Mouse (Mus musculus) embryonic facial prominence, embryonic 11.5 days (tissue): Measurements from ENCODE around the gene Gm45716. TPM values are rescaled to one million over a fixed set of nuclear protein-coding genes. Genes with fewer than 3 reads are reported as not detected.

Source experiments
- ATAC-seq: fragments of 200-750 bp; cut with Nextera tagmentation; replicated peaks from 2 replicates; pipeline ENCODE4 v1.8.0; 2017; ENCODE audit warnings: low read depth; ENCODE audit not compliant: insufficient number of reproducible peaks, low FRiP score, low TSS enrichment
- DNase-seq: peaks from one replicate; pipeline ENCODE4 v3.0.0-alpha.2; 2015; ENCODE audit warnings: low spot score
- H3K27ac ChIP-seq: fragments of 300-500 bp; sonication (generic); replicated peaks from 2 replicates; pipeline ENCODE4 v1.5.1; 2014; ENCODE audit warnings: mild to moderate bottlenecking, low read depth, low read length, control low read depth
- H3K27me3 ChIP-seq: fragments of 300-500 bp; sonication (generic); 2 replicates; pipeline ENCODE4 v1.6.1; 2014; ENCODE audit warnings: mild to moderate bottlenecking, low read length, moderate library complexity, mixed read lengths; ENCODE audit not compliant: control insufficient read depth, insufficient read depth
- H3K36me3 ChIP-seq: fragments of 300-500 bp; sonication (generic); replicated peaks from 2 replicates; pipeline ENCODE4 v1.6.1; 2014; ENCODE audit warnings: low read depth, mild to moderate bottlenecking, low read length, moderate library complexity, mixed read lengths; ENCODE audit not compliant: control insufficient read depth, insufficient read depth
- H3K4me1 ChIP-seq: fragments of 300-500 bp; sonication (generic); 2 replicates; pipeline ENCODE4 v1.6.1; 2014; ENCODE audit warnings: low read length, mixed read lengths; ENCODE audit not compliant: control insufficient read depth, insufficient read depth
- H3K4me2 ChIP-seq: fragments of 300-500 bp; sonication (generic); 2 replicates; pipeline ENCODE4 v1.6.1; 2014; ENCODE audit warnings: low read depth, mild to moderate bottlenecking, control low read depth, low read length, moderate library complexity
- H3K4me3 ChIP-seq: fragments of 300-500 bp; sonication (generic); 2 replicates; pipeline ENCODE4 v1.5.1; 2014; ENCODE audit warnings: low read depth, low read length, control low read depth
- H3K9ac ChIP-seq: fragments of 300-500 bp; sonication (generic); replicated peaks from 2 replicates; pipeline ENCODE4 v1.6.1; 2014; ENCODE audit warnings: mild to moderate bottlenecking, control low read depth, low read length
- H3K9me3 ChIP-seq: fragments of 300-500 bp; sonication (generic); replicated peaks from 2 replicates; pipeline ENCODE4 v1.6.1; 2016; ENCODE audit warnings: mild to moderate bottlenecking, low read length, inconsistent platforms, mixed read lengths; ENCODE audit not compliant: control insufficient read depth
- WGBS: fragments of 180-500 bp; shearing (Covaris S2); extraction: QIAGEN DNeasy Blood & Tissue Kit; methylation state at CpG from one replicate; pipeline ENCODE4 v1.1.7; 2014; 5-methylcytosine and 5-hydroxymethylcytosine counted together
- polyA plus RNA-seq: library from polyadenylated mRNA; unstranded; fragments of >200 nt; fragmentation: Nextera tagmentation; extraction: Ambion mirVana; gene quantifications from 2 replicates; pipeline ENCODE4 v1.2.1, GENCODE M21; 2014

Gm45716 gene
- polyA plus RNA-seq, 1 experiment from 2014 or later: 17.1 TPM

DNA sequence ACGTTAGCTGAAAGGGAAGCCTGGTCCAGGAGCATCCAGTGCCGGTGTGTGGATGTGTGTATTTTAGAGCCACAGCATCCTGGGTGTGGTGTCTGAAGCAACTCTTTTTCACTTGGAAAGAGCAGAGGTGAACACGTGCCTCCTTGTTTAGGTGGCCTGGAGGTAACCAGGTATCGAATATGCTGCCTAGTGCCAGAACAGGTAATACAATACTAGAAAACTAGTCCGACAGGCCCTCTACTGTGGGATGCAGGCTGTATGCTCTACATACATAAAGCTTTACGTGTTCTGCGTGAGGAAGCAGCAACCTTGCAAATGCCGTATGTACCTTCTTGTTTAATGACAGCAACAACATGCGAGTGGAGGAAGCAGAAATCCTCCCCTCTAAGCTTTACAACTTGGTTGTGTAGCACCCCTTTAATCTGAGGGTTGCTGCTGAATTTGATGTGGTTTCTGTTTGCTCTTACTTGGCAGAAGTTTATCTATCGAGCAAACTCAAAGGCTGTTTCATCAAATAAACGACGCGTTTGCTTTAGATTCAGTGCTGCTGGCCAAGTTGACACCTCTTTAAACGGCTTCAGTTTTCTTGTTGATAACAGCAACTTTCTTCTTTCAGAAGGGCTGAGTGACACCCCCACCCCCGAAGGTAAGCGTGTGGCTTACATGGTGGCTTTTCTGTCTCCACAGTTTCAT is 69.5 kb downstream of the Gm45716 start:
- H3K9ac ChIP-seq: no peak overlapping the region
- H3K27me3 ChIP-seq: no peaks in the 10 kb centered on the region
- H3K4me2 ChIP-seq: no peak overlapping the region
- WGBS: 87% methylated on average over 16 of the region's 16 CpGs
- DNase-seq: no peak
- H3K4me3 ChIP-seq: no peak overlapping the region
- no peaks in the 10 kb centered on the region; the same call in 1 of the 2 replicates for H3K4me1 ChIP-seq
- ATAC-seq: no peak
- no peaks in the 10 kb centered on the region for H3K36me3 ChIP-seq
- no peaks in the 10 kb centered on the region for H3K9me3 ChIP-seq
- H3K27ac ChIP-seq: no peak overlapping the region

GRCm38 (mm10) chr11:90258321-90258927 is 70.9 kb downstream of the Gm45716 start:
- DNase-seq: no peak
- 71% methylated on average over 10 of the region's 10 CpGs for WGBS
- Histone ChIP-seq H3K36me3 (no peaks in the 10 kb centered on the region), H3K4me1 (no peaks in the 10 kb centered on the region; the same call in 1 of the 2 replicates), H3K27me3 (no peaks in the 10 kb centered on the region), H3K4me2 (no peak overlapping the region), H3K9ac (no peak overlapping the region), H3K27ac (no peak overlapping the region), H3K9me3 (no peaks in the 10 kb centered on the region), H3K4me3 (no peak overlapping the region)
- ATAC-seq: no peak

GRCm38 (mm10) chr11:90259071-90259470 is 71.6 kb downstream of the Gm45716 start:
- Histone ChIP-seq H3K4me3 (no peak overlapping the region), H3K9ac (no peak overlapping the region), H3K4me2 (no peak overlapping the region), H3K27me3 (no peaks in the 10 kb centered on the region), H3K4me1 (no peaks in the 10 kb centered on the region; the same call in 1 of the 2 replicates), H3K36me3 (no peaks in the 10 kb centered on the region), H3K27ac (no peak overlapping the region), H3K9me3 (no peaks in the 10 kb centered on the region)
- 33% methylated on average over 4 of the region's 4 CpGs for WGBS
- DNase-seq (peak; percentile 34), ATAC-seq (no peak; the same call in 1 of the 2 replicates)

DNA sequence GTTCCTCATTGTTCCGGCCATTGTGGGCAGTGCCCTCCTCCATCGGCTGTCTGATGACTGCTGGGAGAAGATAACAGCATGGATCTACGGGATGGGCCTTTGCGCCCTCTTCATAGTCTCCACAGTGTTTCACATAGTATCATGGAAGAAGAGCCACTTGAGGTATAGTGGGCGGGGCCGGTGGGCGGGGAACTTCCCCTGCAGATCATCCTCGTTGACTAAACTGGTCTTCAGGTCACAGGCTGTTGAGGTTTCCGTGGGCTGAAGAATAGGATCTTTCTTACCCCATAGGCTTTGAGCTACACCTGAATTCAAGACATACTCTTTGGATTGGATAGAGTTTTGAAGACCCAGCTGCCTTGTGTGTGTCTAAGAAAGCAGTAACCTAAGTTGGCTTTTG is 72.3 kb downstream of the Gm45716 start:
- H3K4me1 ChIP-seq: no peaks in the 10 kb centered on the region; the same call in 1 of the 2 replicates
- H3K36me3 ChIP-seq: no peaks in the 10 kb centered on the region
- ATAC-seq (no peak), DNase-seq (no peak)
- no peaks in the 10 kb centered on the region for H3K9me3 ChIP-seq
- 87% methylated on average over 9 of the region's 9 CpGs for WGBS
- H3K9ac ChIP-seq: no peak overlapping the region
- no peak overlapping the region for H3K27ac ChIP-seq
- H3K4me2 ChIP-seq: no peak overlapping the region
- no peaks in the 10 kb centered on the region for H3K27me3 ChIP-seq
- H3K4me3 ChIP-seq: no peak overlapping the region

GRCm38 (mm10) chr11:90264180-90264579 is 76.7 kb downstream of the Gm45716 start:
- no peak overlapping the region for H3K4me3 ChIP-seq
- no peak overlapping the region for H3K9ac ChIP-seq
- H3K4me2 ChIP-seq: no peak overlapping the region
- H3K36me3 ChIP-seq: no peaks in the 10 kb centered on the region; the same call in 1 of the 2 replicates
- no peak overlapping the region for H3K27ac ChIP-seq
- ATAC-seq (no peak), DNase-seq (no peak)
- H3K4me1 ChIP-seq: no peaks in the 10 kb centered on the region
- H3K27me3 ChIP-seq: no peaks in the 10 kb centered on the region
- no peaks in the 10 kb centered on the region for H3K9me3 ChIP-seq
- 45% methylated on average over 11 of the region's 11 CpGs for whole genome bisulfite sequencing

GRCm38 (mm10) chr11:90265581-90265980 is 78.1 kb downstream of the Gm45716 start:
- no peaks in the 10 kb centered on the region for H3K27me3 ChIP-seq
- WGBS: 87% methylated on average over 7 of the region's 7 CpGs
- H3K9ac ChIP-seq: no peak overlapping the region
- no peak for ATAC-seq
- no peak overlapping the region for H3K4me2 ChIP-seq
- no peaks in the 10 kb centered on the region for H3K9me3 ChIP-seq
- no peak overlapping the region for H3K27ac ChIP-seq
- H3K36me3 ChIP-seq: no peaks in the 10 kb centered on the region; the same call in 1 of the 2 replicates
- no peak overlapping the region for H3K4me3 ChIP-seq
- DNase-seq: no peak
- H3K4me1 ChIP-seq: no peaks in the 10 kb centered on the region

- peaks cover 3% of the 10 kb centered on the region for H3K36me3 ChIP-seq
- no peak overlapping the region for H3K4me3 ChIP-seq
- no peak overlapping the region for H3K9ac ChIP-seq
- no peak overlapping the region for H3K4me2 ChIP-seq
- ATAC-seq (no peak), DNase-seq (no peak)
- H3K9me3 ChIP-seq: no peaks in the 10 kb centered on the region
- H3K27me3 ChIP-seq: no peaks in the 10 kb centered on the region
- WGBS: 79% methylated on average over 5 of the region's 5 CpGs
- no peak overlapping the region for H3K27ac ChIP-seq
- H3K4me1 ChIP-seq: no peaks in the 10 kb centered on the region
These were observed 81.5 kb downstream of the Gm45716 start for GRCm38 (mm10) chr11:90268934-90269333.

DNA sequence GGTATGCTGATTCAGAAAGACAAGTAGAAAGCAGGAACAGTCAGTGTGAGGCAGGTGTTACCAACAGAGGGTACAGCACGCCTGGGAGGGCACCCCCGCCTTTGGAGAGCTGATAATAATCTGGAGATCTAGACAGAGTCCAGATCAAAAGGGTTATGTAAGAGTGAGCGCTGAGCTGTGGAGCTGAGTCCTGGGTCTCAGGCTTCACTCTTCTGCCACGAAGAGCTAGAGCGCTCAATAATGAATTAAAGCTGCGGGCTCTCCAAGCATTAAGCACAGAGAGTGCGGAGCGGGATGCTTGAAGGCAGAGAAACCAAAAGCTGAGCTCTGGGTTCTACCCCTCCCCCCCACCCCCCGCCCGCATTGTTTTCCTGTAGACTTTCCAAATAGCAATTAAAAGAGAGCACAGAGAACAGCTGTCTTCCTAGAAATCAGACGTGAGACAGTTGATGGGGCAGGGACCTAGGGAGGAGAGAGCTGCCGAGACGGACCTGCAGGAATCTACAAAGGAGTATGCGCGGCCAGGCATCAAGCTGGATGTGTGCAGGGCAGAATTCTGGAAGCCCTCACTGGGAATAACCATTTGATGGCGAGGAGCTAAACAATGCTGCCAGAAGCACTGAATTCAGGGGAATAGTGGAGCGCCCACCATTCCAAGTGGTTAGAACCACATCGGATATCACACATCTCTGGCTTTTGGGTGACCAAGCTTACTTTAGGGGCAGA is 82.1 kb downstream of the Gm45716 start:
- 43% methylated on average over 18 of the region's 18 CpGs for WGBS
- Histone ChIP-seq H3K9ac (no peak overlapping the region), H3K9me3 (no peaks in the 10 kb centered on the region), H3K27ac (no peak overlapping the region), H3K36me3 (peaks cover 3% of the 10 kb centered on the region), H3K4me1 (no peaks in the 10 kb centered on the region), H3K4me2 (no peak overlapping the region), H3K4me3 (no peak overlapping the region), H3K27me3 (no peaks in the 10 kb centered on the region)
- DNase-seq: peak; percentile 48
- peak; percentile 44; the same call in 1 of the 2 replicates for ATAC-seq
